Mouse (Mus musculus) urinary bladder, postnatal 4 days (tissue): ENCODE measurements around the gene Tspan17.
"Not testable (repeated sequence)": the region's sequence is repeated elsewhere in the genome, so short reads cannot be mapped to it uniquely, and the experiment has no call there.

Experiments
- DNase-seq, 2 experiments: peaks; one replicate each; pipeline ENCODE4 v3.0.0; 2021 to 2022; ENCODE audit warnings: low spot score in 2 of 2

Gene Tspan17

GRCm38 (mm10) chr13:54760906-54761305, 28.3 kb upstream of the Tspan17 start:
- DNase-seq: no peak

- DNase-seq: no peak
Observed at GRCm38 (mm10) chr13:54765281-54766191, 23.6 kb upstream of the Tspan17 start.

DNA sequence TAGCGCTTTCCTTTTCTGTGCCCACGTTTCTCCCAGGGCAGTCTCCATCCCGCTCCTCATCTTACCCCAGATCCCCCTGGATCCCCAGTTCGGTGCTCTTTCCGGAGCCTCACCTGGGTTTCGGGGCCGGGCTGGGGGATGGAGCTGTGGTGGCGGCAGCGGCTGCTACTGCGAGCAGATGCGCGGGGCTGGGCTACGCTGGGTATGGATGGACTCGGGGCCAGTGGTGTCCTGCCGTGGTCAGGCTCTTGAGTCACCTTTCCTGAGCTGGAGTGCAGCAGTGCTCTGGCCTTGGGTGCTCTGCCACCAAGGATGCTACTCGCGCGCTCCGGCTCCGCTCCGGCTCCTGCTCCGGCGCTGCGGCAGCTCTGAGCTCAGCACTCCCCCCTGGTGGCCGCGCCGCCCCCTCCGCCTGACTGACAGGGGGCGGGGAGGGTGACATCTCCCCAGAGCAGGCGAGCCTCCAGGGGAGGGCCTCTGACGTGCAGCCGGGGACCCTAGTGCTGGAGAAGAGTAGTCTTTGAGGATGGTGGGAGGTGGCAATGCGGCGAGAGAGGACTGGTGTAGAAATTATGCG, 22.9 kb upstream of the Tspan17 start, which contains the start of gene Sncb:
Sncb (minus strand) TSS at position 404 of the 577 bp plus-strand sequence.
- no peak for DNase-seq

DNA sequence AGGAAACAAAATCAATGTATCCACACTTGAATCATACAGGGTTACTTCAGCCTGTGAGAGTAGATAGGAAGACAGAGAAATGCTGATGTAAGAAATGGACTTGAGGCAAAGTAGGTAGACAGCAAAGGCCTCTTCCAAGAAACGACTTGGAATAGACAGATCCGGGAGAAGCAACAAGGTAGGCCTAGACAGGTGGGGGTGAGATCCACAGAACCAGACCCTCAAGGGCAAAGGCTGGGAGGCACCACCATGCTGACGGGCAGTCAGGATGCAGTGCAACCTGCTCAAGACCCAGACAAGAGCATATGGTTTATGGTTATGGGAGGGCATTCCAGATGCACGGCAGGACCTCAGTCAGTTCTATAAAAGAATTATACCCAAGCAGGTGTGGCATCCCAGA, 22.2 kb upstream of the Tspan17 start:
- no peak for DNase-seq

DNA sequence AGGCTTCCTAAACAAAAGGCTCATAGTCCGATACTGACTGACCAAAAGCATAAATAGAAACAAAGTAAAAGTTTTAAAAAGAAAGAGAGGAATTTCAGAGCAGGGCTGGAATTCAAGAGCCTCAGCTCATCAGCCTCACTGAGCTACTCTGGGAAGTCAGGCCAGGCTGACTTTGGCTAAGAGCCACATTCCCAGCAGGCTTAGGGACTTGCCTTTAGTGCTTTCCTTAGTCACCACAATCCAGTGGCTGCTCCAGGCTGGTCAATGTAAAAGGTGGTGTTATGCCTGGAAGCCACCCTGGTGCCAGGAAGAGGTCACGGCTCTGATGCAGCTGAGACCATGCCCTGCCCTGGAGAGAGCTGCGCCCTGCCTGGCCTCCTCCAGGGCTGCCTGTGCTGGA, 8.6 kb upstream of the Tspan17 start:
- no peak for DNase-seq

GRCm38 (mm10) chr13:54781086-54781485, 8.1 kb upstream of the Tspan17 start:
- no peak for DNase-seq

GRCm38 (mm10) chr13:54783235-54783634, 5.9 kb upstream of the Tspan17 start:
- DNase-seq: no peak

DNA sequence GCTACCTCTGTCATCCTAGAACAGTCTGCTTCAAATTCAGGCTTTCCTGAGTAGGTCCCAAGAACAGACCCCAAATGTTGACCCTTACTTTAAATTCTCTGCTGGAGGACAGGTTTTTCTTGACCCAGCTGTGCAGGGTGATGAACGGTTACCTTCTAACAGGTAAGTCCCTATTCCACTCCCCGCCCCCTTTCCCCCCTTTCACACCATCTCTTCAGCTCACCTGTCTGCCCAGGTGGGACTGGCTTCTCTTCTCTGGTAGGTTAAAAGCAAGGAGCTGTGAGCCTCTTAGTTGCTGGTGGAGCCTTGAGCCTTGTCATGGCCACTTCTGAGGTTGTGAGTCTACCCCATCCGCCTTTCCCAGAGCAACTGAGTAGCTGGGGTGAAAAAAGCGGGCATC, 5.5 kb upstream of the Tspan17 start, which contains the start of gene Eif4e1b:
Eif4e1b (plus strand) TSS at position 301 of the 400 bp plus-strand sequence.
- DNase-seq: no peak

DNA sequence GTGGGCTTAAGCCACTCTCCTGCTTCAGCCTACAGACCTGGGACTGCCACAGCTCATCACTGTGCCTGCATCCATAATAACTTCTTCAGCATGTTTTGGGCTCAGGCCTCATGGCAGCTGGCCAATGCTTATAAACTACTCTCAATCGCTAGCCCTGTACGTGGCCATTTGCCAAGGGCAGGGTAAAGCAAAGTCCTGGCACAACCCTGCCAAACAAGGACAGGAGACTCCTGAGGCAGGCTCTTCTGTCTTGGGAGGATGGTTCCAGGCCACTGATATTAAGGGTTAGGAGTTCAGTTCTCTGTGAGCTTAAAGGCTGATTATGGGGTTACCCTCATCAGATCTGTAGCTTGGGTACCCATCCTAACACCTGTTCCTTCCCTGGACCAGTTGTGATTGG, 1.6 kb upstream of the Tspan17 start:
- not testable (repeated sequence) for DNase-seq

DNA sequence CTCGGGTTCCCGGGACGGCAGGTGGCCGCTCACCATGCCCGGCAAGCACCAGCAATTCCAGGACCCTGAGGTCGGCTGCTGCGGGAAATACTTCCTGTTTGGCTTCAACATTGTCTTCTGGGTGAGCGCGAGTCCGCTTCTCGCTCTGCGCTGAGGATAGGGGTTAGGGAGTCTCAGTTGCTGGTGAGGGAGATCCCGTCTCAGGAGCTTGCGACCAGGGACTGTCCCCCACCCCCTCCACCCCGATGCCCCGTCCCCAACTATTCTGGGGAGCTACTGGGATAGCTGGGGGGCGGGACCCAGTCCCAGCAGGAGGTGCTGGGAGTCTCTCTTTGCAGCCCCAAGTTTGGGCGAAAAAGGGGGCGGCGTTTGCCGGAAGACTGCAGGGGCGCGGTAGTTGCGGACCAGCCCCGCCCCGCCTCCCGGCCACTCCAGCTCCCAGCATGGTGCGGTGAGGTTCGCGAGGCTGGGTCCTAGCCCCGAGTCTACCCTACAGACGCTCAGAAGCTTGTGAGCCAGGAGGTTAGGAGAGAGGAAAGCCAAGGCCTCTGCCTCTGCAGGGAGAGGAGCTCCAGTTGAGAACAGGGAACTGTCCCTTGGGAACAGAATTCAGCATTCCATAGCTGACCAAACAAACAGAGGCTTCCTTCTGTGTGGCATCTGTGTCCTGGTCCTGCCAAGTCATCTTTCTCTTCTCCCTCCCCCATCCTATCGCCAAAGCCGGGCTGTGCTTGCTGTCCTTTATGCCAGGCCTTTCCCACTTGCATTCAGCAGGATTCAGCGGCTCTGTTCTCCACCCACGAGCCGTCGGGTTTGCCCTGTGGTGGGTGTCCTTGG, 602 bp downstream of the Tspan17 start:
- no peak for DNase-seq

DNA sequence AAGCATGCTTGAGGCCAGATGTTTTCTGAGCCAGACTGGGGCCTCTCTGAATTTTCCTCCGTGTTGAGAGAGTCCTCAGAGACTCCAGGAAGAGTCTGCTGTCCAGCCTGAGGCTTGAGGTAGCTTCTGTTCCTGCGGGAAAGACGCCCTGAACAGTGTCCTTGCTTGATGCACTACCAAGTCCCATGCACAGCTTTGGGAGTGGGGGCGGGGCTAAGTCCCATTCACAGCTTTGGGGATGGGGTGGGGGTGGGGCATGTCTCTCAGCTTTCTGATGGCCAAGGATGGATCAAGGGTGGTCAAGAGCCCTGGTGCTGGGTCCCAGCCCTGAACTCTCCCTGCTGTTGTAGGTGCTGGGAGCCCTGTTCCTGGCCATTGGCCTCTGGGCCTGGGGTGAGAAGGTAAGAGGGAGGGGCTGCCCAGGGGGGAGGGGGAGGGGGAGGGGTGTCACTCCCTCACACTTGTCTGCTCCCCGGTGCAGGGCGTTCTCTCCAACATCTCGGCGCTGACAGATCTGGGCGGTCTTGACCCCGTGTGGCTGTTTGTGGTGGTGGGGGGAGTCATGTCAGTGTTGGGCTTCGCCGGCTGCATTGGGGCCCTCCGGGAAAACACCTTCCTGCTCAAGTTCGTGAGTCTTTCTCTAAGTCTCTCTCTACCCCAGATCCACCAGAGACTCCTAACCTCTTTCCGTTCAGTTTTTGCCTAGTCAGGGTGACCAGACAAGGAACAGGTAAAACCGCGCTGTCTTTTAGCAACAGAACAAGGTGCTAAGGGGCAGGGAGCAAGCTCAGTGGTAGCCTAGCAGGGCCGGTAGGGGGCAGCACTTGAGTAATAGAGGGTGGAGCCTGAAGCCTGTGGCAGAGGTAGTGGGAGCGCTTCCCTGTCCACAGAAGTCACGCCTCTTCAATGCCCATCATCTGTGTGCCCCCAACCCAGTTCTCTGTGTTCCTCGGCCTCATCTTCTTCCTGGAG, 3.4 kb downstream of the Tspan17 start:
- no peak for DNase-seq

DNA sequence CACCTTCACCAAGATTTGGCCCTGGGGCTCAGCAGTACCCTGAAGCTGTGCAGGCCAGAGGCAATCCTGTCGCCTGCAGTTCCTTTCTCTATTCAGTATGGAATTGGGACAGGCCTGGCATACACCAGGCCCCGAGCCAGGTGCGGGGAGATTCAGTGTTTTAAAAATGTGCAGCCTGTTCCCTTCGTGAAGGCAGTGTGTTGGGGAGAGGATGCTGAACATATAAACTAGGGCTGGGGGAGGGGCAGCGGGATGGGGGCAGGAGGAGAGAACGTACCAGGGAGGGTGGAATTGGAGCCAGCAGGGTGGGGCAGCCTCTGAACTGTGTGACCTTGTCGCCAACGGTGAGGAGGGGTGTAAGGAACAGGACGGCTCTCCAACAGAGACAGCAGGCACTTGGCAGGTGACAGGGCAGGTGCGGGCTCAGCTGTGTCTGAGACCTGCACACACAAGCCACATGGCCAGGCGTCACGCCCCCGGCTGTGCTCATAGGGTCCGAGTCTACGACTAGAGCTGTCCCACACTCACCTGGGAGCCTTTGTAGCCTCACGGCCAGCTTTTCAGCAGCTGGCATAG, 4.9 kb downstream of the Tspan17 start:
- DNase-seq: no peak

DNA sequence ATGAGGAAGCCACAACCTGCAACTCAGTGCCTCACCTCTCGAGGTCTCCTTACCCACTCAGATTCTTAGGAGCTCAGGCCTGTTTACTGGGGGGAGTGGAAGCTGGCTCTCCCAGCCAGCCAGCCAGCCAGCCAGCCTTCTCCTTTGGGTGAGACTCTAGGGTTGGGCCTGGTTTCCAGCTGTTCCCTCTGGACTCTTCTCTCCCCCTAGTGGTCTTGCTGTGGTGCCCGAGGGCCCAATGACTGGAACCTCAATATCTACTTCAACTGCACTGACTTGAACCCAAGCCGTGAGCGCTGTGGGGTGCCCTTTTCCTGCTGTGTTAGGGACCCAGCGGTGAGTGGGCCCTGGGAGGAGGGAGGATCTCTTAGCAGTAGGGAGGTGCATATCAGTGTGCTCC, 5.7 kb downstream of the Tspan17 start:
- no peak for DNase-seq

DNA sequence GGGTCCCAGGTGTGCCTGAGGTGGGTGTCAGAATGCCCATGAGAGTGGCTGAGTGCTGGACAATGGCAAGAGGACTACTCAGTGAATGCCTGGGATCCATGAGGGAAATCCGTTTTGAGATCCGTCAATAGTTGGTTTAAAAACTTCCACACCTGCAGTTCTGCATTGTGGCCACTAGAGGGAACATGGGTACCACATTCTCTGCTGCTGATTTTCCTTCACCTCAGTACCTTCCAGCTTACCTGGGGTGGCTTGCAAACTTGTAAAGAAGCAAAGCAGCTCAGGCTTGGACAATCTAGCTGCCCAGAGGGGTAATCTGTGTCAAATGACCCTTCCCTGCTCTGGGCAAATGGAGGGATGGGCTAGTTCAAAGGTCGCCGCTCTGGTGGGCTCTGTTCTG, 8.2 kb downstream of the Tspan17 start:
- DNase-seq: no peak

- no peak for DNase-seq
Observed at GRCm38 (mm10) chr13:54797861-54798643, 8.9 kb downstream of the Tspan17 start.

GRCm38 (mm10) chr13:54798740-54799139, 9.6 kb downstream of the Tspan17 start:
- no peak for DNase-seq

GRCm38 (mm10) chr13:54799701-54800100, 10.5 kb downstream of the Tspan17 start:
- peak; percentile 49 to 72 for DNase-seq

DNA sequence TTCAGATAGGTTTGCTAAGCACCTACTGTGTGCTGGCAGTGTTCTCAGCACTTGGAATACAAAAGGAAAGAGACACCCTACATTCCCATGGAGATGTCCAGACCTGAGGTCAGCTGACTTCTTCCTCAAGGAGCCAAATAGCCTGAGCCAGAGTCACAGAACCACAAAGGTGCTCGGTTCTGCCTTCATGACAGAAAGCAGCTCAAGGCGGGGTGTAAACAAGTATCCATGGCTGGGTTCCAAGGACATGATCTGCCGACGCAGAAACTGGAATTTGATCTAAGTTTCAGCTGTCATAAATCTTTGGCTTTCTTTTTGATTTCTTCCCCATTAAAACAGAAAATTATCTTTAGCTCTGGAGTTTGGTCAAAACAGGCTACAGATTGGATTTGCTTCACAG, 11.0 kb downstream of the Tspan17 start:
- DNase-seq: no peak

- no peak for DNase-seq
Observed at GRCm38 (mm10) chr13:54803010-54803409, 13.8 kb downstream of the Tspan17 start.
